Mouse (Mus musculus) common myeloid progenitor, adult 5-6 weeks (primary cell): ENCODE measurements around the gene Polr2a. TPM values are rescaled to one million over a fixed set of nuclear protein-coding genes. Genes with fewer than 3 reads are reported as not detected.

ENCODE experiments used
- ATAC-seq: replicated peaks from 2 replicates; pipeline ENCODE4 v1.8.0; 2016; ENCODE audit warnings: low read depth, mild to moderate bottlenecking, moderate TSS enrichment, inconsistent platforms; ENCODE audit not compliant: poor library complexity, severe bottlenecking
- total RNA-seq: library from RNA; stranded (forward); fragments of 200-1000, 187-1606 nt; gene quantifications from 2 replicates; pipeline ENCODE4 v1.2.3, GENCODE M21; 2017

Polr2a gene
- total RNA-seq, 1 experiment from 2014 or later = 132 TPM

DNA sequence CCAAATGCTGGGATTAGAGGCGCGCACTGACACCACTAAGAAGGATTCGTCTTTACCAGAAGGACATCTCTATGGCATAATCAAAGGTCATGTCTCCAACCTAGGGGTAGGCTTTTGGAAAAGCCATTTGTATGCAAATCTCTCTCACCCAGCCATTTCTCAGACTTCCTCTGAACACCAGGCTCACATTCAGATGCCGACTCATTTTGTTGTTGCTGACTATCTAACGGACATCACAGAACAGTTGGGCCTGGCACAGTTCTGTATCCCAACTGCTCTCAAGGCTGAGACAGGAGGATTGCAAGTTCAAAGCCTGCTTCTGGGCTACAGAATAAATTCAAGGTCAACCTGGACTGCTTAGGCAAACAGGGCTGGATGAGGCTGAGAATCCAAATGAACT lies 28.9 kb upstream of the Polr2a start:
- ATAC-seq = no peak

GRCm38 (mm10) chr11:69784793-69785272 lies 26.4 kb upstream of the Polr2a start:
- peak; percentile 80 for ATAC-seq

DNA sequence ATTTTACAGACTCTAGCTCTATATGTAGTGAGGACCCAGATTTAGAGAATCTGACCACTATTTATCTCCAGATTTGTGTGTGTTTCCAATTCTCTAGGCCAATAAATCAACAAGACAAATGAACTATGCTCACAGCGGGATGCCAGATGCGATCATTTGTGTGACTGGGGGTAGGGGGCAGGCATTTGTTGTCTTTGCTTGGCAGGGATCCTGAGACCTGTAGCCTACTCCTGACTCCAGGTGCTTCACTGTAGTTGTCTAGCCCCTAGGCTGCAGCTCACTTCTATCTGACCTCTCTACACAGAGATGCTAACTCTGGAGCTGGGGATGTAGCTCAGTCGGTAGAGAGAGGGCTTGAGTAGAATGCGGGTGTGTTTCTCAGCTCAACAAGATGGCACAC lies 23.4 kb upstream of the Polr2a start:
- ATAC-seq = no peak

DNA sequence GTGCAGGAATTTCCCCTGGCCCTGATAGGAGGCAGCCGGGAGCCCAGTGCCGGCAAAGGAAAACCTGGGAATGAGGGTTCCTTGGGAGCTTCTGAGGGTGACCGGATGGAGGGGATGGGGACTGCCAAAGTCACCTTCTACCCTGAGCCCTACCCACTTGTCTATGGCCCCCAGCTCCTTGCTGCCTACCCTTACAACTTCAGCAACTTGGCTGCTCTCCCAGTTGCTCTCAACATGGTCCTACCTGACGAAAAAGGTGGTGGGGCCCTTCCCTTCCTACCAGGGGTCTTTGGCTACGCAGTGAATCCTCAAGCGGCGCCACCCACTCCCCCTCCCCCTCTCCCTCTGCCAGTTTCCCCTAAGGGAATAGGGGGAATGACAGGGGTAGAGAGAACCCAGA lies 20.5 kb upstream of the Polr2a start:
- no peak for ATAC-seq

DNA sequence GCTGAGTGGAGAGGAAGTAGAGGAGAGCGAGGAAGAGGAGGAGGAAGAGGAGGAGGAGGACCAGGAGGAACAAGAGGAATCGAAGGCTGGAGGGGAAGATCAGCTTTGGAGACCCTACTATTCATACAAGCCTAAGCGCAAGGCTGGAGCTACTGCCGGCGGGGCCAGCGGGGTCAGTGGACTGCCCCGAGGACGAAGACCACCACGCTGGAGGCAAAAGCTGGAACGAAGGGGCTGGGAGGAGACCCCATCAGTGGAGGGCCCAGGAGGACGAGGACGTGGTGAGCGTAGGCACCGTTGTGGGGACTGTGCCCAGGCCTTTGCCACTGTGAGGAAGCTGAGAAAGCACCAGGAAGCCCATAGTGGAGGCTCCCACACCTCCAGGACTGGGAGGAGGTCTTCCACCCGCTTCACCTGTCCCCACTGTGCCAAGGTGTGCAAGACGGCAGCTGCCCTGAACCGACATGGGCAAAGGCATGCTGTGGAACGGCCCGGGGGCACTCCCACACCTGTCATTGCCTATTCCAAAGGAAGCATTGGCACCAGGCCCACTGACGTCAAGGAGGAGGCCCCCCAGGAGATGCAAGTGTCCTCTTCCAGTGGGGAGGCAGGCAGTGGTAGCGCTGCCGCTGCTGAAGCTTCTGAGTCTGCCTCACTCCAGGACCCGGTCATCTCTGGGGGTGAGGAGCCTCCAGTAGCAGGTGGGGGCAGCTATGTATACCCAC lies 20.0 kb upstream of the Polr2a start:
- no peak for ATAC-seq

DNA sequence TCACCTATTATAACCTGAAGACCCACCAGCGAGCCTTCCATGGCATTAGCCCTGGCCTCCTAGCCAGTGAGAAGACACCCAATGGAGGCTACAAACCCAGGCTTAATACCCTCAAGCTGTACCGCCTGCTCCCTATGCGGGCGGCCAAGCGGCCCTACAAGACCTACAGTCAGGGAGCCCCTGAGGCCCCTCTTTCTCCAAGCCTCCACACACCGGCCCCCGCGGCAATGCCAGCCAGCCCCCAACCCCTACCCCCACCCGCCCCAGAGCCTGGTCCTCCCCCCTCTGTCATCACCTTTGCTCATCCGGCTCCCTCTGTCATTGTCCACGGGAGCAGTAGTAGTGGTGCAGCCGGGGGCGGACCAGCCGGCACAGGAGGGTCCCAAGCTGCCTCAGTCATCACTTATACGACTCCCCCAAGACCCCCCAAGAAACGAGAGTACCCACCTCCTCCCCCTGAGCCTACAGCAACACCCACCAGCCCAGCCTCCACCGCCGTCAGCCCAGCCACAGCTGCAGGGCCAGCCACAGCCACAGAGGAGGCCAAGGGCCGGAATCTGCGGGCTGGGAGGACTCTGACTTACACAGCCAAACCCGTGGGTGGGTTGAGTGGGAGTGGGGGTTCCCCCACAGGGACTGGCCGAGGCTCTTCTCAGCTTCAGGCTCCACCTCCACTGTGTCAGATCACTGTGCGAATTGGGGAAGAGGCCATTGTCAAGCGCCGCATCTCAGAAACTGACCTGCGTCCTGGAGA lies 19.2 kb upstream of the Polr2a start:
- peak; percentile 58; the same call in 1 of the 2 replicates for ATAC-seq

DNA sequence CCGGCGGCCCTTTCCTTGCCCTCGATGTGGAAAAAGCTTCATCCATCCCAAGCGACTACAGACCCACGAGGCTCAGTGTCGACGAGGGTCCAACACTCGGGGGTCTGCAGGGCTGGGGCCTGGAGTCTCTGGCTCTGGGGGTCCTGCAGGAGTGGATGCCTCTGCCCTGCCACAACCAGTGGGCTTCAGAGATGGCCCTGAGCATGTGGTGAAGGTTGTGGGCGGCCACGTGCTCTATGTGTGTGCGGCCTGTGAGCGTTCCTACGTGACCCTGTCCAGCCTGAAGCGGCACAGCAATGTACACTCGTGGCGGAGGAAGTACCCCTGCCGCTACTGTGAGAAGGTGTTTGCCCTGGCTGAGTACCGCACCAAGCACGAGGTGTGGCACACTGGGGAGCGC lies 18.1 kb upstream of the Polr2a start:
- ATAC-seq = no peak

GRCm38 (mm10) chr11:69775716-69776115 lies 17.3 kb upstream of the Polr2a start:
- ATAC-seq = no peak

DNA sequence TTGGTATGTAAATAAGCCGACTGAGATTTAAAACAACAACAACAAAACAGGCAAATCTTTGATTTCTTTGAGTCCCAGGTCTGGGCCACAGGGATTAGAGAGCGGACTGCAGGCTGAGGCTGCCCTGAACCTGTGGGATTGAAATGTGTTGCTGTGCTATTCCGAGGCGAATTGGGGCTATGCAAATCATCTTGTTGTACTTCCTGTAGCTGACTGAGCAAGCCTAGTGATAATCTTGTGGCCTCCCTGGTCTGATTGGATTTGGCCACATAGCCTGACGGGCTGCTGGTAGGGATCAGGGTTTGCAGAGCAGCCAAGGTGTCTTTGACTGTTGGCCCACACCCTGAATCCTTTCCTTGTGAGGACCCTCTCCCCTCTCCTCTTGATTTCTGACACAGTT lies 16.5 kb upstream of the Polr2a start:
- ATAC-seq = 0 out of 2 replicates have a peak, but pooled peaks have one; percentile 24

DNA sequence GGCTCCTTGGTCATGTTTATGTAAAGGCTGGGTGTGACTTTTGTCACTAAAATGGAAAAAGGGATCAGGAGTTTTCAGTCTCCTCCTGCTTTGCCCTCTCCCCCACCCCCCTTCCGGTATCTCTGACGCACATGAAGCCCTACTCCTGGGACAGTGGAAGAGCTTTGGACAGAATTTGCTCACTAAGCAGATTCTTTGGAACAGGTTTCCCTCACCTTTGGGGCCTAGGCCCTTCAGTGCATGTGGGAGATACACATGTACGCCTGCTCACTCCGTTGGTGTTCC lies 9.1 kb upstream of the Polr2a start:
- ATAC-seq = no peak

DNA sequence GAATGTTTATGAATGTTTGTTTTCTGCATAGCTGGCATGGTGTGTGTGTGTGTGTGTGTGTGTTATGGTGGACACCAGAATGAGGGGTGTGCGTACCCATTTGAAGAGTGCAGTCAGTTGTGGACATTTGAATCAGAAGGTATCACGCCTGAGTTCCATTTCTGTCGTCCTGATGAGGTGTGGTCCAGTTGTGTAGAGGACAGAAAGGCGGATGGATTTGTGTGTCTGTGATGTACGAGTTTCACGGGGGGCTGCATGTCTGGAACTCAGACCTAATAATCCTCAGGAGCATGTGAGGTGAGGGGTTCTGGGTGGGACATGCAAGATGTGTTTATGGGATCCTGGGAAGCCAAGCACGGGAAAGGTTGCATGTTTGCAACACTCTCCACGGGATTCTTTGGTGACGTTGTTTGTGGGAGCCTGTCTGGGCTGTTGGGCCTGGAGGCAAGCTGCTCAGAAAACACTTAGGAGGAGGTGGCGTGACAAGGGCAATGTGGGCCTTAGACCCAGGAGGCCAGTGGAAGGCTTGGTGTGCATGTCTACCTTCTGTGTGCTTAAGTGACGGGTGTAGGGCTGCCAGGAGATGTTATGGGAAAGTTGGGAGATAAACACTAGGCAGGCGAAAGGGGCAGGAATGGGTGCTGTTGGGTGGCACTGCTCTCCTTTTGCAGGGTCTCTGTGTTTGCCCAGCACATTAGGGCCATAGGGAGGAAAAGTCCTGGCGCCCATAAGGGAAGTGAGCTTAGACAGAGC lies 8.6 kb upstream of the Polr2a start:
- ATAC-seq = no peak

DNA sequence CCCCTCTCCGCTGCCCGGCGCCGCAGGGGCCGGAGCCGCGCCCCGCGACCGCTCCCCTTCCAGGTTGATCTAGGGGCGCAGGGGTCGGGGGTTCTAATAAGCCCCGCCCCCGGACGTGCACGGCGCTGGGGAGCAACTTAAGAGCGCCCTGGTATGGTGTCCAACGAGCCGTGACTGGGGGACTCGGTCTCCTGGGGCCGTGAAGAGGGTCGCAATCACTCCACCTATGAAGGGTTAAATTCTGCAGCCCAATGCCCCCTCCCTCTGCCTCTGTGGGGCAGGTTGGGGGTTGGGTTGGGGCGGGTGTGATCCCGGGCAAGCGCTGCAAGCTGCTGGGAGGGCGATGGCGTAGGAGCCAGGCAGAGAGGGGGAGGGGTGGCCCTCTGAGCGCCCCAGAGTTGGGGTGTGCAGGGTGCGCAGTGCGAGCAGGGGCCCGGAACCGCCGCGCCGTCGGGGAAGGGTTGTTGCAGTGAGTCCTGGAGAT lies 7.7 kb upstream of the Polr2a start:
- ATAC-seq = peak; percentile 81

GRCm38 (mm10) chr11:69765221-69766125 lies 7.0 kb upstream of the Polr2a start, which contains the start of gene Zbtb4:
Gene Zbtb4, plus strand, starts transcription at chr11:69765912.
- ATAC-seq = peak; percentile 17; the same call in 1 of the 2 replicates

GRCm38 (mm10) chr11:69763551-69763950 lies 5.1 kb upstream of the Polr2a start:
- ATAC-seq = no peak

GRCm38 (mm10) chr11:69761868-69762267 lies 3.4 kb upstream of the Polr2a start, which contains the start of gene Slc35g3:
Gene Slc35g3, minus strand, starts transcription at chr11:69761968.
- ATAC-seq = no peak

DNA sequence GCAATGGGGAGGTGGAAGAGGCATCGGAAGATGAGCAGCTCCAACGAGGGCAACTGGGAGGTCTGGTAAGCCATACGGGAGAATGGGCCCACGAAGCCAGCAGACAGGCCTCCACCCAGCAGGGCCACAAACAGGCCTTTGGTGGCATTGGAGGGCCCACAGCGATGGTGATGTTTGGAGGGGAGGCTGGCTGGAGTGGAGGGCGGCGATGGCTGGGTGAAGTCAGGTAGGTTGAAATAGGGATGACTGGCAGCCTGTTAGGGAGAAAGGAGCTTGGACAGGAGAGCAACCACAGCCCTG lies 2.4 kb upstream of the Polr2a start:
- no peak for ATAC-seq

GRCm38 (mm10) chr11:69760160-69760900 lies 1.9 kb upstream of the Polr2a start:
- no peak for ATAC-seq

DNA sequence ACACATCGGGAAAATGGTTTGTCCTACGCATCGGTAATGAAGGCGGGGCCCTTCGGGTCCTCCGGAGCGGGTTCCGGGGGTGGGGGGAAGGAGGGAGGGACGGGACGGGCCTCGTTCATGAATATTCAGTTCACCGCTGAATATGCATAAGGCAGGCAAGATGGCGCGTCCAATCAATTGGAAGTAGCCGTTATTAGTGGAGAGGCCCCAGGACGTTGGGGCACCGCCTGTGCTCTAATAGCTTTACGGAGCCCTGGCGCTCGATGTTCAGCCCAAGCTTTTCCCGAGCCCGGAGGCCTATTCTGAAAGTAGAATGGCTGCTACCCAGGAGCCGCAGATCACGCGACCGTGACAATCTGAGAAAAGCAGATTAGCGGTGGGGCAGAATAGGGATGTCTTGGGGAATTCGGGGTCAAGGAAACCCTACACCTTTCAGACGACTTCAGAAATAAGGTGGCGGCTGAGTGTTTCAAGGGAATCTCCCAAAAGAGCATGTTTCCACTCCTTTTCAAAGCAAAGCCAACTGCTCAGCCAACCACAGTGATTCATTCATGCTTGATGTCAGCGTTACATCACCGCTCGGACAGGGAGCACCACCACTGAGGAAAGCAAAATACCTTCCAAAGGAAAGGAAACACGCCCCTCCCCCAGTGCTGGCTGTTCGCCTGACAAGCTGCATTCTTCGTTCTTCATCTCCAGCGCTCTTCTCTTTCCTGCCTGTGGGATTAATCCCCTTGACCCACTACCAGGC lies 709 bp upstream of the Polr2a start:
- peak; percentile 59 for ATAC-seq
